Mouse (Mus musculus) neural tube, embryonic 15.5 days (tissue): ENCODE measurements at regions not wholly inside any gene's neighbourhood (a gene's known extent, or its start where the extent isn't known, plus 50 kb on each side); places are given as distances from the start of the nearest gene placed in this dataset.
A peak's percentile ranks its signal among the peaks of the same experiment; 100 is the strongest.

ENCODE experiments used
- ATAC-seq: fragments of 200-750 bp; cut with Nextera tagmentation; 2 replicates; pipeline ENCODE4 v1.8.0; 2017; ENCODE audit warnings: mild to moderate bottlenecking, moderate TSS enrichment, moderate library complexity; ENCODE audit not compliant: low FRiP score
- H3K27ac ChIP-seq: fragments of 300-500 bp; sonication (generic); replicated peaks from 2 replicates; pipeline ENCODE4 v1.5.1; 2015; ENCODE audit warnings: mild to moderate bottlenecking, inconsistent platforms
- H3K27me3 ChIP-seq: fragments of 300-500 bp; sonication (generic); replicated peaks from 2 replicates; pipeline ENCODE4 v1.6.1; 2015; ENCODE audit warnings: inconsistent platforms
- H3K36me3 ChIP-seq: fragments of 300-500 bp; sonication (generic); 2 replicates; pipeline ENCODE4 v1.6.1; 2015; ENCODE audit warnings: inconsistent platforms
- H3K4me1 ChIP-seq: fragments of 300-500 bp; sonication (generic); 2 replicates; pipeline ENCODE4 v1.6.1; 2015; ENCODE audit warnings: inconsistent platforms
- H3K4me2 ChIP-seq: fragments of 300-500 bp; sonication (generic); 2 replicates; pipeline ENCODE4 v1.6.1; 2015; ENCODE audit warnings: inconsistent platforms, mild to moderate bottlenecking, moderate library complexity
- H3K4me3 ChIP-seq: fragments of 300-500 bp; sonication (generic); replicated peaks from 2 replicates; pipeline ENCODE4 v1.5.1; 2015; ENCODE audit warnings: mild to moderate bottlenecking, inconsistent platforms
- H3K9ac ChIP-seq: fragments of 300-500 bp; sonication (generic); replicated peaks from 2 replicates; pipeline ENCODE4 v1.6.1; 2015; ENCODE audit warnings: mild to moderate bottlenecking, inconsistent platforms
- H3K9me3 ChIP-seq: fragments of 300-500 bp; sonication (generic); replicated peaks from 2 replicates; pipeline ENCODE4 v1.6.1; 2016; ENCODE audit warnings: inconsistent platforms
- WGBS: fragments of 180-500 bp; shearing (Covaris S2); methylation state at CpG from one replicate; pipeline ENCODE4 v1.1.7; 2015; ENCODE audit warnings: mixed read lengths; 5-methylcytosine and 5-hydroxymethylcytosine counted together

- no peak for ATAC-seq
- no peak overlapping the region for H3K9ac ChIP-seq
- no peak overlapping the region for H3K4me2 ChIP-seq
- no peaks in the 10 kb centered on the region for H3K36me3 ChIP-seq
- no peaks in the 10 kb centered on the region for H3K4me1 ChIP-seq
- H3K9me3 ChIP-seq = no peaks in the 10 kb centered on the region
- no peak overlapping the region for H3K27ac ChIP-seq
- WGBS = 76% methylated on average over 3 of the region's 3 CpGs
- H3K27me3 ChIP-seq = no peaks in the 10 kb centered on the region
- no peak overlapping the region for H3K4me3 ChIP-seq
Measured at GRCm38 (mm10) chr2:45623056-45623455, 505.9 kb upstream of the Zeb2 start.

- Histone ChIP-seq H3K4me2 (no peak overlapping the region), H3K27ac (no peak overlapping the region), H3K9ac (no peak overlapping the region), H3K4me3 (no peak overlapping the region), H3K9me3 (no peaks in the 10 kb centered on the region), H3K4me1 (no peaks in the 10 kb centered on the region), H3K36me3 (no peaks in the 10 kb centered on the region), H3K27me3 (no peaks in the 10 kb centered on the region)
- no peak for ATAC-seq
- WGBS = 98% methylated on average over 1 of the region's 1 CpGs
Measured at GRCm38 (mm10) chr2:45608926-45609325, 491.7 kb upstream of the Zeb2 start.

- Histone ChIP-seq H3K36me3 (no peaks in the 10 kb centered on the region), H3K4me2 (no peak overlapping the region), H3K27me3 (no peaks in the 10 kb centered on the region), H3K4me3 (no peak overlapping the region), H3K27ac (no peak overlapping the region), H3K9me3 (no peaks in the 10 kb centered on the region), H3K4me1 (no peaks in the 10 kb centered on the region), H3K9ac (no peak overlapping the region)
- no peak for ATAC-seq
Measured at GRCm38 (mm10) chr2:45607393-45607792, 490.2 kb upstream of the Zeb2 start.

GRCm38 (mm10) chr2:45601332-45601900 is 484.2 kb upstream of the Zeb2 start:
- H3K9me3 ChIP-seq = no peaks in the 10 kb centered on the region
- no peak overlapping the region for H3K4me2 ChIP-seq
- no peak for ATAC-seq
- no peak overlapping the region for H3K9ac ChIP-seq
- no peak overlapping the region for H3K27ac ChIP-seq
- H3K4me1 ChIP-seq = no peaks in the 10 kb centered on the region
- no peaks in the 10 kb centered on the region for H3K27me3 ChIP-seq
- WGBS = 84% methylated on average over 6 of the region's 6 CpGs
- H3K4me3 ChIP-seq = no peak overlapping the region
- no peaks in the 10 kb centered on the region for H3K36me3 ChIP-seq

- no peak for ATAC-seq
- no peak overlapping the region for H3K4me3 ChIP-seq
- H3K4me2 ChIP-seq = no peak overlapping the region
- no peak overlapping the region for H3K27ac ChIP-seq
- H3K4me1 ChIP-seq = no peaks in the 10 kb centered on the region
- no peaks in the 10 kb centered on the region for H3K27me3 ChIP-seq
- H3K9ac ChIP-seq = no peak overlapping the region
- H3K9me3 ChIP-seq = no peaks in the 10 kb centered on the region
- WGBS = 89% methylated on average over 4 of the region's 4 CpGs
- no peaks in the 10 kb centered on the region for H3K36me3 ChIP-seq
Measured at GRCm38 (mm10) chr2:45593765-45594164, 476.6 kb upstream of the Zeb2 start.

GRCm38 (mm10) chr2:45590980-45591379 is 473.8 kb upstream of the Zeb2 start:
- Histone ChIP-seq H3K27ac (no peak overlapping the region), H3K4me1 (peaks cover 8% of the 10 kb centered on the region; the same call in 1 of the 2 replicates), H3K9ac (no peak overlapping the region), H3K4me2 (no peak overlapping the region), H3K36me3 (no peaks in the 10 kb centered on the region), H3K4me3 (no peak overlapping the region), H3K9me3 (no peaks in the 10 kb centered on the region), H3K27me3 (no peaks in the 10 kb centered on the region)
- no peak for ATAC-seq
- WGBS = 86% methylated on average over 1 of the region's 1 CpGs

GRCm38 (mm10) chr2:45588248-45588647 is 471.1 kb upstream of the Zeb2 start:
- no peaks in the 10 kb centered on the region for H3K27me3 ChIP-seq
- ATAC-seq = no peak
- no peak overlapping the region for H3K4me2 ChIP-seq
- H3K4me1 ChIP-seq = peaks cover 8% of the 10 kb centered on the region; the same call in 1 of the 2 replicates
- no peaks in the 10 kb centered on the region for H3K9me3 ChIP-seq
- no peak overlapping the region for H3K9ac ChIP-seq
- H3K4me3 ChIP-seq = no peak overlapping the region
- WGBS = 37% methylated on average over 2 of the region's 2 CpGs
- H3K36me3 ChIP-seq = no peaks in the 10 kb centered on the region
- no peak overlapping the region for H3K27ac ChIP-seq

GRCm38 (mm10) chr2:45586588-45587200 is 469.5 kb upstream of the Zeb2 start:
- no peak for ATAC-seq
- 54% methylated on average over 1 of the region's 1 CpGs for WGBS
- H3K4me3 ChIP-seq = no peak overlapping the region

GRCm38 (mm10) chr2:45581549-45581925 is 464.3 kb upstream of the Zeb2 start:
- Histone ChIP-seq H3K36me3 (no peaks in the 10 kb centered on the region), H3K9me3 (no peaks in the 10 kb centered on the region), H3K27me3 (no peaks in the 10 kb centered on the region), H3K27ac (peak overlapping the region; percentile 23; the same call in 1 of the 2 replicates), H3K4me3 (no peak overlapping the region), H3K4me1 (0 out of 2 replicates have a peak, but pooled peaks cover 3% of the 10 kb centered on the region), H3K9ac (no peak overlapping the region), H3K4me2 (no peak overlapping the region)
- 81% methylated on average over 4 of the region's 4 CpGs for WGBS
- ATAC-seq = no peak

More at GRCm38 (mm10) chr2:45586588-45587200, 469.5 kb upstream of the Zeb2 start:
- no peak overlapping the region for H3K27ac ChIP-seq
- H3K4me1 ChIP-seq = peaks cover 8% of the 10 kb centered on the region; the same call in 1 of the 2 replicates
- no peak overlapping the region for H3K9ac ChIP-seq
- H3K36me3 ChIP-seq = no peaks in the 10 kb centered on the region
- H3K9me3 ChIP-seq = no peaks in the 10 kb centered on the region
- no peak overlapping the region for H3K4me2 ChIP-seq
- H3K27me3 ChIP-seq = no peaks in the 10 kb centered on the region

- 69% methylated on average over 8 of the region's 8 CpGs for WGBS
- Histone ChIP-seq H3K9me3 (no peaks in the 10 kb centered on the region), H3K36me3 (no peaks in the 10 kb centered on the region), H3K4me3 (no peak overlapping the region), H3K9ac (no peak overlapping the region), H3K27ac (peak overlapping the region; percentile 23; the same call in 1 of the 2 replicates), H3K4me1 (0 out of 2 replicates have a peak, but pooled peaks cover under 1% of the 10 kb centered on the region), H3K4me2 (no peak overlapping the region), H3K27me3 (no peaks in the 10 kb centered on the region)
- ATAC-seq = no peak
Measured at GRCm38 (mm10) chr2:45580838-45581548, 463.8 kb upstream of the Zeb2 start.

GRCm38 (mm10) chr2:45572906-45573305 is 455.7 kb upstream of the Zeb2 start:
- Histone ChIP-seq H3K27me3 (no peaks in the 10 kb centered on the region), H3K36me3 (no peaks in the 10 kb centered on the region), H3K4me3 (no peak overlapping the region), H3K4me2 (no peak overlapping the region), H3K4me1 (no peaks in the 10 kb centered on the region), H3K9me3 (no peaks in the 10 kb centered on the region), H3K27ac (no peak overlapping the region), H3K9ac (no peak overlapping the region)
- WGBS = 79% methylated on average over 3 of the region's 3 CpGs
- no peak for ATAC-seq

GRCm38 (mm10) chr2:45554707-45555106 is 437.5 kb upstream of the Zeb2 start:
- no peak overlapping the region for H3K27ac ChIP-seq
- no peak overlapping the region for H3K4me3 ChIP-seq
- H3K9ac ChIP-seq = no peak overlapping the region
- no peaks in the 10 kb centered on the region for H3K9me3 ChIP-seq
- H3K4me1 ChIP-seq = no peaks in the 10 kb centered on the region
- no peaks in the 10 kb centered on the region for H3K36me3 ChIP-seq
- ATAC-seq = no peak
- 86% methylated on average over 4 of the region's 4 CpGs for WGBS
- no peaks in the 10 kb centered on the region for H3K27me3 ChIP-seq
- no peak overlapping the region for H3K4me2 ChIP-seq
